Mouse (Mus musculus) heart, postnatal 0 days (tissue): ENCODE results near the gene Trim24. TPM values are rescaled to one million over a fixed set of nuclear protein-coding genes. Genes with fewer than 3 reads are reported as not detected.

ENCODE experiments used
- ATAC-seq: fragments of 200-750 bp; cut with Nextera tagmentation; 2 replicates; pipeline ENCODE4 v1.8.0; 2017; ENCODE audit warnings: low read depth, moderate number of reproducible peaks, moderate library complexity; ENCODE audit not compliant: insufficient read depth
- DNase-seq: peaks from one replicate; pipeline ENCODE4 v3.0.0-alpha.2; 2016; ENCODE audit warnings: low spot score
- H3K27ac ChIP-seq: fragments of 300-500 bp; sonication (generic); 2 replicates; pipeline ENCODE4 v1.5.1; 2014; ENCODE audit warnings: low read depth, mild to moderate bottlenecking
- H3K27me3 ChIP-seq: fragments of 300-500 bp; sonication (generic); 2 replicates; pipeline ENCODE4 v1.6.1; 2014; ENCODE audit warnings: low read length, mixed read lengths; ENCODE audit not compliant: control insufficient read depth, insufficient read depth
- H3K36me3 ChIP-seq: fragments of 300-500 bp; sonication (generic); replicated peaks from 2 replicates; pipeline ENCODE4 v1.6.1; 2014; ENCODE audit warnings: low read length, mixed read lengths; ENCODE audit not compliant: control insufficient read depth, insufficient read depth
- H3K4me1 ChIP-seq: fragments of 300-500 bp; sonication (generic); 2 replicates; pipeline ENCODE4 v1.6.1; 2014; ENCODE audit warnings: antibody characterized with exemption; ENCODE audit not compliant: control insufficient read depth, insufficient read depth
- H3K4me2 ChIP-seq: fragments of 300-500 bp; sonication (generic); 2 replicates; pipeline ENCODE4 v1.6.1; 2014; ENCODE audit warnings: low read depth, mild to moderate bottlenecking, low read length, moderate library complexity
- H3K4me3 ChIP-seq: fragments of 300-500 bp; sonication (generic); 2 replicates; pipeline ENCODE4 v1.5.1; 2014; ENCODE audit warnings: low read depth, low read length
- H3K9ac ChIP-seq: fragments of 300-500 bp; sonication (generic); replicated peaks from 2 replicates; pipeline ENCODE4 v1.6.1; 2014; ENCODE audit warnings: low read depth, low read length, mixed read lengths
- H3K9me3 ChIP-seq: fragments of 300-500 bp; sonication (generic); replicated peaks from 2 replicates; pipeline ENCODE4 v1.6.1; 2016; ENCODE audit warnings: low read length; ENCODE audit not compliant: control insufficient read depth
- CTCF ChIP-seq: IDR thresholded peaks from 2 replicates; pipeline ENCODE4 v1.5.1; 2016; ENCODE audit warnings: antibody characterized with exemption, control low read depth, low read depth
- EP300 ChIP-seq: IDR thresholded peaks from 2 replicates; pipeline ENCODE4 v1.6.1; 2016; ENCODE audit warnings: antibody characterized with exemption, low read depth
- WGBS: fragments of 180-500 bp; shearing (Covaris S2); extraction: QIAGEN DNeasy Blood & Tissue Kit; methylation state at CpG from one replicate; pipeline ENCODE4 v1.1.7; 2014; 5-methylcytosine and 5-hydroxymethylcytosine counted together
- polyA plus RNA-seq: library from polyadenylated mRNA; unstranded; fragments of >200 nt; fragmentation: Nextera tagmentation; extraction: Ambion mirVana; gene quantifications from 2 replicates; pipeline ENCODE4 v1.2.1, GENCODE M21; 2015
- total RNA-seq: library from RNA; depleted of rRNA; stranded (reverse); fragments of >200 nt; gene quantifications from 2 replicates; pipeline ENCODE4 v1.2.3, GENCODE M21; 2014; ENCODE audit warnings: low replicate concordance

The Trim24 gene
- total and polyA plus RNA-seq, 2 experiments from 2014 or later = 6.1 to 35.3 TPM

DNA sequence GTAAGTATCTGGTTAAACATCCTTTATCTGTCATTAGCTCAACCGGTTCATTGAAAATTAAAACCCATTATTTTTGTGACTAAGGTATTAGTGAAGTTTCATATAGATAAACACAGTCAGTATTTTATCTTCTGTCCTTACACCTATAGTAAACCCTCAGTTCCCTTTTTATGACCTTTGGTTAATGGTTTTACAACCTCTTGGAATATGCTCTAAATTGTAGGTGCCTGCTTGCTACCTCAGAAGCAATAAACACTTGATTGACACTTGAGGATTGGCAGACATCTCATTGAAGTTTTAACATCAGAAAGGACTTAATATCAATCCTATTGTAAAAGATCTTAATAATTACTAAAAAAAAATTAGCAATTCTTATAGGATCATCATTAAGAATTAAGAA, 54.5 kb downstream of the Trim24 start:
- H3K36me3 ChIP-seq = peaks cover 29% of the 10 kb centered on the region
- no peak overlapping the region for H3K4me3 ChIP-seq
- 91% methylated on average over 1 of the region's 1 CpGs for WGBS
- H3K9ac ChIP-seq = no peak overlapping the region
- H3K9me3 ChIP-seq = 0 out of 2 replicates have a peak, but pooled peaks cover 3% of the 10 kb centered on the region
- ATAC-seq (no peak), DNase-seq (no peak)
- no peaks in the 10 kb centered on the region for H3K4me1 ChIP-seq
- H3K4me2 ChIP-seq = no peak overlapping the region
- TF ChIP-seq EP300 (no peak), CTCF (no peak)
- H3K27ac ChIP-seq = no peak overlapping the region
- no peaks in the 10 kb centered on the region for H3K27me3 ChIP-seq

DNA sequence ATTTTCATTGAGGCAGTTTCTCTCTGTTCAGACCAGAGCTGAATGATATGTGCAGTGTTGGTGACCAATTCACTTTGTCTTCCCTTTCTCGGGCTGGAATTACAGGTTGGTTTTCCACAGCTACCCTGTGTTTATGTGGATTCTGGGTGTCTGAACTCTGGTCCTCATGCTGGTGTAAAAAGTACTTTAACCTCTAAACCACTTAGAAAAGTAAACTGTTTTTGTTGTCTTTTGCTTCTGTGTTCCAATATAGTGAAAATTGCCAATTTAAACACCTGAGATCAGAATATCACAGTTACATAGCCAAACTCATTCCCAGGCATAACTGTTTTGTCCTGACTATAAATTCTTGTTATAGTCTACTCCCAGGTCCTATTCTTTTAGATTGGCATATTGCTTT, 56.1 kb downstream of the Trim24 start:
- TF ChIP-seq EP300 (no peak), CTCF (no peak)
- Histone ChIP-seq H3K4me3 (no peak overlapping the region), H3K4me2 (no peak overlapping the region), H3K27ac (no peak overlapping the region), H3K4me1 (no peaks in the 10 kb centered on the region), H3K9me3 (0 out of 2 replicates have a peak, but pooled peaks cover 3% of the 10 kb centered on the region), H3K27me3 (no peaks in the 10 kb centered on the region), H3K9ac (no peak overlapping the region), H3K36me3 (peaks cover 36% of the 10 kb centered on the region)
- WGBS = 96% methylated on average over 1 of the region's 1 CpGs
- no peak for DNase-seq
- no peak for ATAC-seq

DNA sequence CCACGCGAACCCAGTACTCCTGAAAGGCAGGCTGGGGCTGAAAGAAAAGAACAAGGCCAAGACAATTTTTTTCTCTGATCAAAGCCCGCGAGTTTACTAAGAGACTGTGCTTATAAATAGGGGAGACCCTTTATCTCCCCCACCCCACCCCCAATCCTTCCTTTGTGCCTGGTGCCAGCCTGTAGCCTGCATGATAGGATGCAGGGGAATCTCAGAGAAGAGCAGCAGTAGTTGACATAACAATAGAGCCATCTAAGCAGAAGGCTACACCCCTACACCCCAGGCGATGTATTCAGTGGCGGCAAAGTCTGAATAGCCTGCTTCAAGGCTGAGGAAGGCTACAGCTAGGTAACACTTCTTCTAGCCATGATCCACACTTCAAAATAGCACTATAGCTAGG, 65.9 kb downstream of the Trim24 start:
- no peak for TF ChIP-seq EP300
- TF ChIP-seq CTCF = no peak
- no peaks in the 10 kb centered on the region for H3K27me3 ChIP-seq
- WGBS = 65% methylated on average over 6 of the region's 6 CpGs

DNA sequence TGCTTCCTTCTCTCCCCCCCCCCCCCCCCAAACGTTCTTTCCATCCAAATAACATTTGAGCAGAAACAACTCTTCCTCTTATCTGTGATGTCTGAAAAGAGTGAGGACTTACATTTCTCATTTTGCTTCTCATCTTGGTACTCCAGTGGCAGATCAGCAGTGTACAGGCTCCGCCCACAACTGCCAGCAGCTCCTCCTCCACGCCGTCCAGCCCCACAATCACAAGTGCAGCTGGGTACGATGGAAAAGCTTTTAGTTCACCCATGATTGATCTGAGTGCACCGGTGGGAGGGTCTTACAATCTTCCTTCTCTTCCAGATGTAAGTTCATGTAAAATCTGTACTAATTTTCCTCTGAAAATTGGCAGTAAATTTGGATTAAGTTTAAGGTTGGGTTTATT, 80.7 kb downstream of the Trim24 start:
- DNase-seq = no peak
- Histone ChIP-seq H3K9ac (no peak overlapping the region), H3K4me1 (no peaks in the 10 kb centered on the region), H3K9me3 (no peaks in the 10 kb centered on the region), H3K27me3 (no peaks in the 10 kb centered on the region), H3K4me2 (no peak overlapping the region), H3K36me3 (peaks cover 44% of the 10 kb centered on the region), H3K27ac (no peak overlapping the region), H3K4me3 (no peak overlapping the region)
- 85% methylated on average over 6 of the region's 6 CpGs for WGBS
- ATAC-seq = no peak
- TF ChIP-seq CTCF (no peak), EP300 (no peak)

More for the DNA sequence above, 65.9 kb downstream of the Trim24 start:
- H3K9ac ChIP-seq = no peak overlapping the region
- 0 out of 2 replicates have a peak, but pooled peaks cover 3% of the 10 kb centered on the region for H3K4me1 ChIP-seq
- no peak overlapping the region for H3K27ac ChIP-seq
- no peak overlapping the region for H3K4me3 ChIP-seq
- ATAC-seq = no peak
- no peak for DNase-seq
- no peaks in the 10 kb centered on the region for H3K9me3 ChIP-seq
- no peak overlapping the region for H3K4me2 ChIP-seq
- peaks cover 21% of the 10 kb centered on the region for H3K36me3 ChIP-seq

DNA sequence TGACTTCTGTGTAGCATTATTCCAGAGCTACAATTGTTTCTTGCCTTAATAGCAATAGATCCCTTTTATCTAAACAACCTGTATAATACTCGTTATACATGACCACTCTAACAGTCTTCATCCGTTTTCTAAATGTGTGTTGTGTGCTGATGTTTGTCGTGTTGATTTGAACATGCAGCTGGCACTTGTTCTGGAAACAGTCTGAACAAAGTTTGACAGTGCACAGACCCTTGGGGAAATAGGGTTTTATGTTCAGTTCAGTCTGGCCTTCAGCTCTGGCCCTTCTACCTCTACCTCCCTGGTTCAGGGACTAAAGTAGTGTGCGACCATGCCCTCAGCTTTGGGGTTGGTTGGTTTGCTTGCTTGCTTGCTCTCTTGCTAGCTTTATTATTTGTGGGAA, 96.8 kb downstream of the Trim24 start:
- peaks cover 56% of the 10 kb centered on the region for H3K36me3 ChIP-seq
- TF ChIP-seq EP300 (no peak), CTCF (no peak)
- H3K27ac ChIP-seq = no peak overlapping the region
- no peak for ATAC-seq
- H3K27me3 ChIP-seq = no peaks in the 10 kb centered on the region
- H3K9ac ChIP-seq = no peak overlapping the region
- no peaks in the 10 kb centered on the region for H3K9me3 ChIP-seq
- H3K4me3 ChIP-seq = no peak overlapping the region
- H3K4me2 ChIP-seq = no peak overlapping the region
- DNase-seq = no peak
- 73% methylated on average over 4 of the region's 4 CpGs for WGBS
- H3K4me1 ChIP-seq = no peaks in the 10 kb centered on the region

DNA sequence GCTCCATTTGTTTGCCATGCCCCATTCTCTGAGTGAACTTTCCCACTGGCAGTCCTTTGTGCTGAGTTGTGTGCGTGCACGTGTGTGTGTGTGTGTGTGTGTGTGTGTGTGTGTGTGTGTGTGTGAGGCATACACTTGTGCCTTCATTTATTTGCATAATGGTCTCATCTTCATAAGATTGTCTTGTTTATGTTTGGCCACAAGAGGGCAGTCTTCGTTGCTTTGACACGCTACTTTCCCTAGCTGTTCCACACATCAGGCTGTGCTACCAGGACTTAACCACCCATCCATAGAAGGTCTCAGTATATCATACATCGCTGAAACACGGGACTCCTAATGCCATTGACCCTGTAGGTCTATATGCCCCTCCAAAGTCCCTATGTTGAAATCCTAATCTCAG, 136.8 kb downstream of the Trim24 start:
- H3K9ac ChIP-seq = no peak overlapping the region
- no peaks in the 10 kb centered on the region for H3K4me1 ChIP-seq
- no peaks in the 10 kb centered on the region for H3K27me3 ChIP-seq
- no peaks in the 10 kb centered on the region for H3K9me3 ChIP-seq
- no peak overlapping the region for H3K4me3 ChIP-seq
- H3K27ac ChIP-seq = no peak overlapping the region
- 5% methylated on average over 6 of the region's 6 CpGs for WGBS
- DNase-seq (peak; percentile 73), ATAC-seq (peak; percentile 53; the same call in 1 of the 2 replicates)
- TF ChIP-seq CTCF (peak; percentile 78), EP300 (no peak)
- H3K4me2 ChIP-seq = no peak overlapping the region
- no peaks in the 10 kb centered on the region for H3K36me3 ChIP-seq
